Mouse (Mus musculus) liver, embryonic 11.5 days (tissue): Measurements from ENCODE around the gene Chit1. TPM values are rescaled to one million over a fixed set of nuclear protein-coding genes. Genes with fewer than 3 reads are reported as not detected.

Experiments
- ATAC-seq: fragments of 200-750 bp; cut with Nextera tagmentation; replicated peaks from 2 replicates; pipeline ENCODE4 v1.8.0; 2017; ENCODE audit warnings: moderate number of reproducible peaks, mild to moderate bottlenecking, moderate TSS enrichment, moderate library complexity; ENCODE audit not compliant: low FRiP score
- DNase-seq: peaks from one replicate; pipeline ENCODE4 v3.0.0-alpha.2; 2017; ENCODE audit warnings: low spot score
- H3K27ac ChIP-seq: fragments of 300-500 bp; sonication (generic); 2 replicates; pipeline ENCODE4 v1.5.1; 2014; ENCODE audit warnings: mild to moderate bottlenecking, low read depth, low read length, control low read depth
- H3K27me3 ChIP-seq: fragments of 300-500 bp; sonication (generic); replicated peaks from 2 replicates; pipeline ENCODE4 v1.6.1; 2014; ENCODE audit warnings: low read length, mixed read lengths; ENCODE audit not compliant: control insufficient read depth, insufficient read depth
- H3K36me3 ChIP-seq: fragments of 300-500 bp; sonication (generic); 2 replicates; pipeline ENCODE4 v1.6.1; 2014; ENCODE audit warnings: mild to moderate bottlenecking, low read length, moderate library complexity, mixed read lengths; ENCODE audit not compliant: control insufficient read depth, insufficient read depth
- H3K4me1 ChIP-seq: fragments of 300-500 bp; sonication (generic); replicated peaks from 2 replicates; pipeline ENCODE4 v1.6.1; 2014; ENCODE audit warnings: low read length, mixed read lengths; ENCODE audit not compliant: control insufficient read depth, insufficient read depth
- H3K4me2 ChIP-seq: fragments of 300-500 bp; sonication (generic); 2 replicates; pipeline ENCODE4 v1.6.1; 2014; ENCODE audit warnings: mild to moderate bottlenecking, control low read depth, moderate library complexity
- H3K4me3 ChIP-seq: fragments of 300-500 bp; sonication (generic); 2 replicates; pipeline ENCODE4 v1.5.1; 2014; ENCODE audit warnings: low read depth, low read length, control low read depth
- H3K9ac ChIP-seq: fragments of 300-500 bp; sonication (generic); 2 replicates; pipeline ENCODE4 v1.6.1; 2014; ENCODE audit warnings: low read depth, low read length, control low read depth
- H3K9me3 ChIP-seq: fragments of 300-500 bp; sonication (generic); 2 replicates; pipeline ENCODE4 v1.6.1; 2016; ENCODE audit warnings: low read length, inconsistent platforms, mixed read lengths; ENCODE audit not compliant: control insufficient read depth
- WGBS: fragments of 180-500 bp; shearing (Covaris S2); extraction: QIAGEN DNeasy Blood & Tissue Kit; methylation state at CpG from one replicate; pipeline ENCODE4 v1.1.7; 2014; 5-methylcytosine and 5-hydroxymethylcytosine counted together
- polyA plus RNA-seq: library from polyadenylated mRNA; unstranded; fragments of >200 nt; fragmentation: Nextera tagmentation; extraction: Ambion mirVana; gene quantifications from 2 replicates; pipeline ENCODE4 v1.2.1, GENCODE M21; 2014

Chit1 gene
- polyA plus RNA-seq, 1 experiment from 2014 or later = not detected

DNA sequence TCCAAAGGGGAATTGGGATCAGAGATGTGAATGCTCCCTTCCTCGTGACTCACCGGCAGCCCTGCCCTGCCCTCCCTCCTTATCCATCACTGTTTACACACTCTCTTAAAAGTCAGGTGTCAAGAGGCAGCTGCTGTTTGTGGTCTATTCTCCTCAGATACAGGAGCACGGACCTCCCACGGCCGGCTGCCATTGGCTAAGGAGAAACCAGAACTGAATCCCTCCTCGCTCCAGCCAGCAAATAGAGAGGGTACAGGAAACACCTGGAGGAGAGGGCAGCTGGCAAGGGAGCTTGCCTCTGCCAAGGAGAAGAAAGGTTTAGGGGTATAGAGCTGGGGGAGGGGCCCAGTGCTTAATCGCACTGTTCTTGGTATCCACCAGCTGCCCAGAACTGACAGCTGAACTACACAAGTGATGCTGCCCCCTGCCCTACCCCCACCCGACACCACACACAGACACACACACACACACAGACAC lies 43.9 kb upstream of the Chit1 start:
- peaks cover 66% of the 10 kb centered on the region for H3K4me1 ChIP-seq
- no peaks in the 10 kb centered on the region for H3K9me3 ChIP-seq
- peaks cover 3% of the 10 kb centered on the region for H3K27me3 ChIP-seq
- peak overlapping the region; percentile 13; the same call in 1 of the 2 replicates for H3K4me2 ChIP-seq
- no peak overlapping the region for H3K4me3 ChIP-seq
- 11% methylated on average over 8 of the region's 8 CpGs for WGBS
- 0 out of 2 replicates have a peak overlapping the region, but pooled peaks have one; percentile 31 for H3K9ac ChIP-seq
- ATAC-seq (no peak), DNase-seq (no peak)
- no peak overlapping the region for H3K27ac ChIP-seq
- no peaks in the 10 kb centered on the region for H3K36me3 ChIP-seq

- Histone ChIP-seq H3K4me2 (0 out of 2 replicates have a peak overlapping the region, but pooled peaks have one; percentile 12), H3K4me1 (peaks cover 64% of the 10 kb centered on the region), H3K4me3 (no peak overlapping the region), H3K9me3 (no peaks in the 10 kb centered on the region), H3K27me3 (no peaks in the 10 kb centered on the region), H3K27ac (no peak overlapping the region), H3K9ac (no peak overlapping the region), H3K36me3 (no peaks in the 10 kb centered on the region)
- ATAC-seq (no peak), DNase-seq (no peak)
- WGBS = 76% methylated on average over 8 of the region's 8 CpGs
Observed at GRCm38 (mm10) chr1:134070099-134070669, 40.9 kb upstream of the Chit1 start.

DNA sequence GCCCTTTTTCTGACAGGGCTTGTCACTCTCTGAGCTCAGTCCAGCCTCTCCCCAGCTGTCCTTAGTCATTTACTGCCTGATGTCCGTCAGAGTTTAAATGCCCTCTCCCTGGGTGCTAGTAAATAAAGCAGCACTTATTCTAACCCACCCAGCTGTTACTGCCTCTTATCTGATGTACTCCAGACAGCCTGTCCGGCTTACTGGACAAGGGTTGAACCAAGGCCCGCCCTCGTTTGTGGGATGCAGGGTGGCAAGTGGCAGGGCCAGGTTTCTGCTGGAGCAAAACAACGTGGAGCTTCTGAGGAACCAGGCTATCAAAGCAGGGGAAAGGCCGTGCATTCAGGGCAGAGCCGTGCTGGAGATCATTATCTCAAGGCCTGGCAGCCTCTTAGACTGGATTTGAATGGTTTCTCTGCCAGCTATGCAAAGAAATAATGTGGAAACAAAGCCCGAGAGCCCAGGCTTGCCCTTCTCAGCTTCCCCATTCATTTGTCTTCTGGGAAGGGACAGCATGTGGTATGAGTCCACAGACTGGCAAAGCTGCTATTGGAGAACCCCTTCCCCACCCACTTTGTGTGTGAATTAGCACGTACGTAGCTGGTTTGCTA lies 39.5 kb upstream of the Chit1 start:
- no peak overlapping the region for H3K4me3 ChIP-seq
- 49% methylated on average over 10 of the region's 10 CpGs for WGBS
- DNase-seq (no peak), ATAC-seq (no peak)
- peak overlapping the region; percentile 18; the same call in 1 of the 2 replicates for H3K9ac ChIP-seq
- peaks cover 56% of the 10 kb centered on the region for H3K4me1 ChIP-seq
- peak overlapping the region; percentile 57 for H3K4me2 ChIP-seq
- H3K36me3 ChIP-seq = peaks cover 2% of the 10 kb centered on the region; the same call in 1 of the 2 replicates
- H3K27ac ChIP-seq = peak overlapping the region; percentile 42; the same call in 1 of the 2 replicates
- no peaks in the 10 kb centered on the region for H3K27me3 ChIP-seq
- H3K9me3 ChIP-seq = no peaks in the 10 kb centered on the region

DNA sequence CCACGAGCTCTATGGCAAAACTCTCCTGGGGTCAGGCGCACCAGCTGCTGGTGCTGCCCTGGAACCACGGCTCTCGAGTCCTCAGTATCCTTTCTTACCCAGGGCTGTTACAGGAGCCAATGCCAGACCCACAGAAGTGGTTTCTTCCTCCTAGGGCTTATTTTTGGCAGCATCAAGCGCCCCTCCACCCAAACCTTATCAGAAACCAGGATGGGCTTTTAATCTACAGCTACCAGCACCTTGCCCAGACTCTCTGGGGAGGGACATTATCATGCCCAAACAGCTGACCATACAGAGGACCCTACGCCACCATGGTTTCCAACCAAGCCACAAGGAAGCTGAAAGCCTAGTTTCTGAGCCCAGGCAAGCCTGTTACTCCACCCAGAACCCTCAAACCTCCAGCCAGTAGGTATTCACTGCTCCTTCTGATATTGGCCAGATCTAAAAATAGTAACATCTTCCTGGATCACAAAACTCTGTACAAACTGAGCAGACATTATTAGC lies 37.9 kb upstream of the Chit1 start:
- peaks cover 63% of the 10 kb centered on the region for H3K4me1 ChIP-seq
- ATAC-seq (peak; percentile 95), DNase-seq (no peak)
- H3K9ac ChIP-seq = peak overlapping the region; percentile 26
- peak overlapping the region; percentile 57 for H3K4me2 ChIP-seq
- no peaks in the 10 kb centered on the region for H3K9me3 ChIP-seq
- H3K27ac ChIP-seq = peak overlapping the region; percentile 92
- peak overlapping the region; percentile 5; the same call in 1 of the 2 replicates for H3K4me3 ChIP-seq
- H3K27me3 ChIP-seq = no peaks in the 10 kb centered on the region; the same call in 1 of the 2 replicates
- 38% methylated on average over 6 of the region's 6 CpGs for WGBS
- H3K36me3 ChIP-seq = peaks cover 6% of the 10 kb centered on the region; the same call in 1 of the 2 replicates

GRCm38 (mm10) chr1:134073658-134074057 lies 37.4 kb upstream of the Chit1 start:
- Histone ChIP-seq H3K9ac (peak overlapping the region; percentile 26), H3K27ac (peak overlapping the region; percentile 92), H3K36me3 (peaks cover 6% of the 10 kb centered on the region; the same call in 1 of the 2 replicates), H3K4me3 (peak overlapping the region; percentile 5; the same call in 1 of the 2 replicates), H3K4me2 (peak overlapping the region; percentile 57), H3K27me3 (no peaks in the 10 kb centered on the region; the same call in 1 of the 2 replicates), H3K4me1 (peaks cover 65% of the 10 kb centered on the region), H3K9me3 (no peaks in the 10 kb centered on the region)
- no peak for DNase-seq
- 56% methylated on average over 1 of the region's 1 CpGs for WGBS
- no peak for ATAC-seq

GRCm38 (mm10) chr1:134074184-134074583 lies 36.9 kb upstream of the Chit1 start:
- H3K9me3 ChIP-seq = no peaks in the 10 kb centered on the region
- WGBS = 63% methylated on average over 3 of the region's 3 CpGs

DNA sequence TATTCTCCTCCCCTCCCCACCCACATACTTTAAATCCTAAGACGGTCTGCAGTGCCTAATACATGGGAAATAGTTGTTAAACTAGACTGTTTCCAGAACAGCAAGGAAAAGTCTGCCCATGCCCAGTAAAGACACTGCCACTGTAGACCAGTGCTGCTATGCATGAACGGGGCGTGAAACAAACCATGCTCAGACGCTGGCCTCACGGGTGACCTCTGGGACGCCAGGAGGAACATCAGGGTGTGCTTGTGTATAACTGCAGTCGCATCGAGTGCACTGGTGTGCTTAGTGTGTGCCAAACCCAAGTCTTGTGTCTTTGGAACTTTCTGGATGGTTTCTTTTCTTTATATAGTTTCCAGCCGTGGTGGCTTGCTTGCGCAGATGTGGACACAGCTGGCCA lies 36.4 kb upstream of the Chit1 start:
- no peak overlapping the region for H3K9ac ChIP-seq

More at GRCm38 (mm10) chr1:134074184-134074583, 36.9 kb upstream of the Chit1 start:
- ATAC-seq (no peak), DNase-seq (no peak)
- Histone ChIP-seq H3K9ac (peak overlapping the region; percentile 26), H3K27me3 (no peaks in the 10 kb centered on the region; the same call in 1 of the 2 replicates), H3K4me2 (peak overlapping the region; percentile 57), H3K4me1 (peaks cover 65% of the 10 kb centered on the region), H3K36me3 (peaks cover 6% of the 10 kb centered on the region; the same call in 1 of the 2 replicates), H3K27ac (peak overlapping the region; percentile 92), H3K4me3 (no peak overlapping the region)

DNA sequence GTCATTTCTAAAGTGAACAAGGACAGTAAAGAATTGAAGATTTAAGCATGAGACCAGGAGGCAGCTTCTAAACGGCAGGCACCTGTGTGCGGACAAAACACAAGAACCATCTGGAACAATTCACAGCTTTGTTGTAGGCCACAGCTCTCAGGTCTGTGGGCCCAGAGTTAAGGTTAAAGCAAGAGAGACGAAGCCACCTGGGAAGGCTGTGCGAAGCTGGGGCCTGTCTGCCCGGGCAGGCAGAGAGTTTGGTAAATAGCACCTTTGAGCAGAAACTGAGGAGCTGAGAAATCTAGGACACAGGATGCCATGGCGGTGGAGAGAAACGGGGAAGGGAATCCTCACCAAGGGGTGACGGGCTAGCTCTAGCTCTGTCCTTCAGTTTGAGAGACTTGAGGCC lies 35.5 kb upstream of the Chit1 start:
- H3K9me3 ChIP-seq = no peaks in the 10 kb centered on the region
- ATAC-seq (no peak), DNase-seq (no peak)
- peaks cover 69% of the 10 kb centered on the region for H3K4me1 ChIP-seq
- H3K4me2 ChIP-seq = peak overlapping the region; percentile 88
- no peak overlapping the region for H3K27ac ChIP-seq
- peaks cover 6% of the 10 kb centered on the region; the same call in 1 of the 2 replicates for H3K36me3 ChIP-seq
- peak overlapping the region; percentile 79 for H3K4me3 ChIP-seq
- H3K9ac ChIP-seq = peak overlapping the region; percentile 42
- H3K27me3 ChIP-seq = no peaks in the 10 kb centered on the region; the same call in 1 of the 2 replicates
- 89% methylated on average over 8 of the region's 8 CpGs for WGBS

More for the DNA sequence above, 36.4 kb upstream of the Chit1 start:
- H3K27me3 ChIP-seq = no peaks in the 10 kb centered on the region; the same call in 1 of the 2 replicates
- peak overlapping the region; percentile 57 for H3K4me2 ChIP-seq
- H3K4me1 ChIP-seq = peaks cover 68% of the 10 kb centered on the region
- DNase-seq (no peak), ATAC-seq (no peak)
- no peak overlapping the region for H3K4me3 ChIP-seq
- WGBS = 89% methylated on average over 10 of the region's 10 CpGs
- peak overlapping the region; percentile 92 for H3K27ac ChIP-seq
- H3K36me3 ChIP-seq = peaks cover 6% of the 10 kb centered on the region; the same call in 1 of the 2 replicates
- H3K9me3 ChIP-seq = no peaks in the 10 kb centered on the region
